Mouse (Mus musculus) midbrain, embryonic 10.5 days (tissue): Measurements from ENCODE around the gene Clic6. TPM values are rescaled to one million over a fixed set of nuclear protein-coding genes. Genes with fewer than 3 reads are reported as not detected.

Source experiments
- DNase-seq: peaks from one replicate; pipeline ENCODE4 v3.0.0-alpha.2; 2017; ENCODE audit warnings: low spot score
- H3K27ac ChIP-seq: fragments of 300-500 bp; sonication (generic); replicated peaks from 2 replicates; pipeline ENCODE4 v1.5.1; 2016; ENCODE audit warnings: mild to moderate bottlenecking
- H3K27me3 ChIP-seq: fragments of 300-500 bp; sonication (generic); 2 replicates; pipeline ENCODE4 v1.6.1; 2016; ENCODE audit warnings: low read depth, mild to moderate bottlenecking; ENCODE audit not compliant: poor library complexity, severe bottlenecking
- H3K36me3 ChIP-seq: fragments of 300-500 bp; sonication (generic); 2 replicates; pipeline ENCODE4 v1.6.1; 2016; ENCODE audit warnings: mild to moderate bottlenecking, moderate library complexity
- H3K4me1 ChIP-seq: fragments of 300-500 bp; sonication (generic); 2 replicates; pipeline ENCODE4 v1.6.1; 2016
- H3K4me3 ChIP-seq: fragments of 300-500 bp; sonication (generic); 2 replicates; pipeline ENCODE4 v1.5.1; 2016; ENCODE audit warnings: mild to moderate bottlenecking, moderate library complexity
- H3K9me3 ChIP-seq: fragments of 300-500 bp; sonication (generic); replicated peaks from 2 replicates; pipeline ENCODE4 v1.6.1; 2016; ENCODE audit warnings: mild to moderate bottlenecking
- WGBS: fragments of 180-500 bp; shearing (Covaris S2); methylation state at CpG from one replicate; pipeline ENCODE4 v1.1.7; 2016; 5-methylcytosine and 5-hydroxymethylcytosine counted together
- polyA plus RNA-seq: library from polyadenylated mRNA; unstranded; fragments of >200 nt; fragmentation: Nextera tagmentation; extraction: Ambion mirVana; gene quantifications from 2 replicates; pipeline ENCODE4 v1.2.1, GENCODE M21; 2016

Clic6 gene
- polyA plus RNA-seq, 1 experiment from 2014 or later, result 2.1 TPM

GRCm38 (mm10) chr16:92580981-92581380 lies 95.4 kb downstream of the Clic6 start:
- 83% methylated on average over 10 of the region's 10 CpGs for WGBS
- Histone ChIP-seq H3K9me3 (no peaks in the 10 kb centered on the region), H3K36me3 (no peaks in the 10 kb centered on the region), H3K27me3 (no peaks in the 10 kb centered on the region), H3K4me3 (no peak overlapping the region), H3K27ac (no peak overlapping the region), H3K4me1 (peaks cover 4% of the 10 kb centered on the region; the same call in 1 of the 2 replicates)
- DNase-seq, result no peak

GRCm38 (mm10) chr16:92581767-92582166 lies 96.2 kb downstream of the Clic6 start:
- H3K4me1 ChIP-seq, result peaks cover 4% of the 10 kb centered on the region; the same call in 1 of the 2 replicates
- no peak overlapping the region for H3K27ac ChIP-seq
- WGBS, result 88% methylated on average over 10 of the region's 10 CpGs
- no peaks in the 10 kb centered on the region for H3K27me3 ChIP-seq
- H3K36me3 ChIP-seq, result no peaks in the 10 kb centered on the region
- no peak for DNase-seq
- H3K4me3 ChIP-seq, result no peak overlapping the region
- no peaks in the 10 kb centered on the region for H3K9me3 ChIP-seq

GRCm38 (mm10) chr16:92587836-92588235 lies 102.3 kb downstream of the Clic6 start:
- WGBS, result 90% methylated on average over 4 of the region's 4 CpGs

More at GRCm38 (mm10) chr16:92587836-92588235, 102.3 kb downstream of the Clic6 start:
- no peaks in the 10 kb centered on the region for H3K9me3 ChIP-seq
- no peaks in the 10 kb centered on the region for H3K36me3 ChIP-seq
- H3K4me1 ChIP-seq, result no peaks in the 10 kb centered on the region
- no peak for DNase-seq
- no peak overlapping the region for H3K27ac ChIP-seq
- no peaks in the 10 kb centered on the region for H3K27me3 ChIP-seq
- no peak overlapping the region for H3K4me3 ChIP-seq

Other genes with a start within 250 kb of the Clic6 start
- 0.23 and 0.29 TPM in 2 replicates for gene Kcne2, start 193.3 kb upstream of the Clic6 start, polyA plus RNA-seq
- 126 and 133 TPM in 2 replicates for gene Smim11, start 184.4 kb upstream of the Clic6 start, polyA plus RNA-seq
- gene Fam243, start 164.3 kb upstream of the Clic6 start, polyA plus RNA-seq, result 0.07 TPM in 1 of 2 replicates, not detected in the other
- gene Kcne1, start 126.3 kb upstream of the Clic6 start, polyA plus RNA-seq, result 0.41 and 0.55 TPM in 2 replicates
- 38.8 and 40.6 TPM in 2 replicates for gene Rcan1, start 14.9 kb upstream of the Clic6 start, polyA plus RNA-seq